Mouse (Mus musculus): ENCODE results near the gene Chst1. TPM values are rescaled to one million over a fixed set of nuclear protein-coding genes. Genes with fewer than 3 reads are reported as not detected.

Chst1 gene
- polyA plus RNA-seq, 1 experiment from 2014 or later, result 7.9 TPM

DNA sequence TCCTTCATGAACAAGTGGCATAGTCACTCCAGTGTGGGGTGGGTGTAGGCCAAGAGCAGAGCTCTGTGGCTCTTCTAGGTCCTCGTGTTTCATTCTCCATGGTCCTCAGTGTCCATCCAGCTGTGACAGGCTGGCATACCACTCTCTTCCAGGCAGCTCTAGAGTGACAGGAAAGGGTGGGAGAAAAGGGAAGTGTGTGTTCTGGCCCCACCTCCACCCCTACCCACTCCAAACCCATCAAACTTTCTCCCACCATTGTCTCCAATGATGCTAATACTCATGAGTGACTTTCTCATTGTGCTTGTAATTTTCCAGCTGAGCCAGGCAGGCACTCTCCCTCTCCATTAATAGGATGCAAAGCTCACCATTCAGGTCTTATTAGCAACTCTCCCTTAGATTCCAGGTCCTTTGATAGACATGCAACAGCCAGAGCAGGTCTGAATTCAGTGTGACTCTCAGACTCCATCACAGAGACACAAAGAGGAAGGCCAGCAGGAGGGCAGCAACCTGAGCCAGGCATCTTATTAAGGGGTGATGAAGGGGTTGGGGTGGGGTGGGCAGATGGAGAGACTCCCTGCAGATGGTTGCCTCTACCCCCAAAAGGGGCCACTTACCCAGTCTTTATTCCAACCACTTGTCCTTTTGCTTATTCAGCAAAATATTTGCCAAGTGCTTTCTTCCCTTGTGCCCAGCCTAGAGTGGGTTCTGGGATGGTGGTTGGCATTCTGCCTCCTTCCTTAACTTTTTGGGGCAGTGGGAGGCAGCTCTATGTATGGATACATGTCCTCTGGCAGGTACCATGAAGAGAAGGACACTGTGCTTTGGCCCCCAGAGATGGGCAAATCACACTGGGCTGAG lies 59.0 kb downstream of the Chst1 start:
- Histone ChIP-seq H3K27ac (no peak overlapping the region), H3K4me2 (no peak overlapping the region), H3K9ac (no peak overlapping the region), H3K4me1 (no peaks in the 10 kb centered on the region), H3K4me3 (no peak overlapping the region), H3K9me3 (no peaks in the 10 kb centered on the region), H3K36me3 (no peaks in the 10 kb centered on the region), H3K27me3 (no peaks in the 10 kb centered on the region)
- WGBS, result 76% methylated on average over 1 of the region's 1 CpGs
- ATAC-seq (ENCODE audit: insufficient number of reproducible peaks, low FRiP score, low TSS enrichment, low read depth), result no peak

GRCm38 (mm10) chr2:92659491-92660035 lies 60.1 kb downstream of the Chst1 start:
- H3K36me3 ChIP-seq, result no peaks in the 10 kb centered on the region
- no peak overlapping the region for H3K4me2 ChIP-seq
- no peaks in the 10 kb centered on the region for H3K27me3 ChIP-seq
- no peaks in the 10 kb centered on the region for H3K9me3 ChIP-seq
- WGBS, result 43% methylated on average over 7 of the region's 7 CpGs
- H3K9ac ChIP-seq, result no peak overlapping the region
- no peak overlapping the region for H3K27ac ChIP-seq
- no peak overlapping the region for H3K4me3 ChIP-seq
- no peaks in the 10 kb centered on the region for H3K4me1 ChIP-seq
- no peak for ATAC-seq (ENCODE audit: insufficient number of reproducible peaks, low FRiP score, low TSS enrichment, low read depth)

DNA sequence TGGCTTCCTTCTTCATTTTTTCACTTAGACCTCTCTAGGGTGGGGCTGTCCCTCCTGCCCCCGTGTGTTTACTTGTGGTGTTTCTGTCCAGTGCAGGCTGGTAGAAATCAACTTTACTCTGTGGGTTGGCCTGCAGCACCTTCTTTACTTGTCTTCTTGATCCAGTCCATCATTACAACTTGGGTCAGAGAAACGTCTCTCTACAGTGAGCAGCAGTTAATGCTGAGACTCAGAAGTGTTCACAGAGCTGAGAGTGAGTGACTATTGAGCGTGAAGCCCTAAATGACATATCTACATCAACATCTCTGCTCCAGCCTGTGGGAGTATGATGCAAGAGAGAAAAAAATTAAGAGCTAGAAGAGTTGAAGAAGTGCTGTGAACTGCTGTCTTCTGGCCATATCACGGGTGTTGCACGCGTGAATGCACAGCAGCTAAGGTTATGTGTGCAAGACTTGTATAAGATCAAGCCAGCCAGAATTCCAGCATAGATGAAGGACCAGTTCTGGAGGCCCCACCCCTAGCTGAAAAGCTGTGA lies 63.1 kb downstream of the Chst1 start:
- ATAC-seq (ENCODE audit: insufficient number of reproducible peaks, low FRiP score, low TSS enrichment, low read depth), result no peak
- no peaks in the 10 kb centered on the region for H3K4me1 ChIP-seq
- H3K27me3 ChIP-seq, result no peaks in the 10 kb centered on the region
- no peaks in the 10 kb centered on the region for H3K9me3 ChIP-seq
- H3K4me2 ChIP-seq, result no peak overlapping the region
- no peak overlapping the region for H3K27ac ChIP-seq
- 87% methylated on average over 6 of the region's 6 CpGs for WGBS
- H3K9ac ChIP-seq, result no peak overlapping the region
- H3K36me3 ChIP-seq, result no peaks in the 10 kb centered on the region
- no peak overlapping the region for H3K4me3 ChIP-seq

Small RNA genes lying within 50 kb of the gene (microRNA-seq; reads per million reads assigned to microRNA genes)
- gene Mir7221 (not detected), gene Mir7222 (not detected)

Other genes starting within 250 kb of the Chst1 start
- 25.2 and 27.6 TPM in 2 replicates for gene Pex16, start 225.0 kb upstream of the Chst1 start, polyA plus RNA-seq (2015; fragmentation: Nextera tagmentation; extraction: Ambion mirVana)
- gene Large2, start 224.8 kb upstream of the Chst1 start, polyA plus RNA-seq (2015; fragmentation: Nextera tagmentation; extraction: Ambion mirVana), result 17.6 and 18.4 TPM in 2 replicates
- 3.5 TPM in 2 replicates for gene 1700029I15Rik, start 217.2 kb upstream of the Chst1 start, polyA plus RNA-seq (2015; fragmentation: Nextera tagmentation; extraction: Ambion mirVana)
- 23.8 and 27.0 TPM in 2 replicates for gene Mapk8ip1, start 198.4 kb upstream of the Chst1 start, polyA plus RNA-seq (2015; fragmentation: Nextera tagmentation; extraction: Ambion mirVana)
- 40.3 and 41.5 TPM in 2 replicates for gene Cry2, start 165.7 kb upstream of the Chst1 start, polyA plus RNA-seq (2015; fragmentation: Nextera tagmentation; extraction: Ambion mirVana)
- gene Slc35c1, start 139.2 kb upstream of the Chst1 start, polyA plus RNA-seq (2015; fragmentation: Nextera tagmentation; extraction: Ambion mirVana), result 14.8 and 15.6 TPM in 2 replicates